In genomic region chr2:93032049-93032448, GRCm38 (mm10) we compare ENCODE assay signal across 10 mouse cellular contexts. TPM values are rescaled to one million over a fixed set of nuclear protein-coding genes. Genes with fewer than 3 reads are reported as not detected.
DNase-seq lines count a peak whose midpoint lies in the region; ATAC-seq and TF ChIP-seq lines count a peak whose summit lies in the region.
"Had no signal": no experiment of that assay in that cellular context is flagged by ENCODE, and none has a peak within 500 bp of the region (broad histone marks: within the 10 kb centered on the region; RNA-seq: fewer than 3 reads in every experiment).

No protein-coding gene starts in this region.

- H3K4me2 ChIP-seq in hindbrain, embryonic 16.5 days (ENCODE audit: low read length), result no peak overlapping the region

- no peak overlapping the region for H3K4me3 ChIP-seq in kidney, adult 2 months (ENCODE audit: insufficient read depth, low read depth, low read length)
- H3K4me3 ChIP-seq in hindbrain, embryonic 16.5 days (ENCODE audit: low read length), result no peak overlapping the region

- H3K36me3 ChIP-seq in kidney, adult 2 months (ENCODE audit: control insufficient read depth, insufficient read depth, low read length), result no peaks in the 10 kb centered on the region
- H3K36me3 ChIP-seq in hindbrain, embryonic 16.5 days (ENCODE audit: control insufficient read depth, insufficient read depth, low read length), result no peaks in the 10 kb centered on the region

- H3K9ac ChIP-seq in hindbrain, embryonic 16.5 days (ENCODE audit: low read depth, low read length), result no peak overlapping the region

- H3K9me3 ChIP-seq in hindbrain, embryonic 16.5 days (ENCODE audit: control insufficient read depth, low read length), result no peaks in the 10 kb centered on the region
- H3K9me3 ChIP-seq: megakaryocyte, embryonic 14.5 days had no signal

- no peak for TF ChIP-seq CTCF in kidney, adult 2 months (conservative IDR thresholded peaks at IDR 0.05; ENCODE audit: insufficient read depth, insufficient read length, low read depth, low read length)

- 60% methylated on average over 8 of the region's 8 CpGs for WGBS in kidney, adult 2 months
- 44% methylated on average over 8 of the region's 8 CpGs for WGBS in hindbrain, embryonic 16.5 days

- H3K27ac ChIP-seq in kidney, adult 2 months (ENCODE audit: insufficient read depth, low read depth, low read length), result peak overlapping the region; percentile 43
- no peak overlapping the region; the same call in 1 of the 2 replicates for H3K27ac ChIP-seq in hindbrain, embryonic 16.5 days (ENCODE audit: low read depth, low read length)

- ATAC-seq in hindbrain, embryonic 16.5 days, result peak; percentile 63
- ATAC-seq in megakaryocyte progenitor cell, adult 5-6 weeks (replicated peaks; ENCODE audit: poor library complexity), result no peak

- H3K4me1 ChIP-seq in kidney, adult 2 months (ENCODE audit: control insufficient read depth, insufficient read depth, low read length), result 0 out of 2 replicates have a peak, but pooled peaks cover 5% of the 10 kb centered on the region
- H3K4me1 ChIP-seq in hindbrain, embryonic 16.5 days (ENCODE audit: control insufficient read depth, insufficient read depth, low read depth, low read length), result peaks cover 23% of the 10 kb centered on the region

- H3K27me3 ChIP-seq in kidney, adult 2 months (replicated peaks; ENCODE audit: control insufficient read depth, insufficient read depth, low read length), result no peaks in the 10 kb centered on the region
- H3K27me3 ChIP-seq in hindbrain, embryonic 16.5 days (replicated peaks; ENCODE audit: control insufficient read depth, insufficient read depth, low read length), result no peaks in the 10 kb centered on the region
- H3K27me3 ChIP-seq: megakaryocyte, embryonic 14.5 days had no signal

- no peak for TF ChIP-seq POLR2A in kidney, adult 2 months (IDR thresholded peaks at IDR 0.05; ENCODE audit: low read depth, low read length)

- peak; percentile 65 for DNase-seq in kidney, adult 2 months
- DNase-seq in kidney, postnatal 14 days, result no peak
- peak; percentile 75 for DNase-seq in adrenal gland, postnatal 10 days
- peak; percentile 64 to 74 for DNase-seq in cerebellum, postnatal 14 days
- no peak for DNase-seq in urinary bladder, postnatal 10 days (ENCODE audit: low spot score)
- no peak for DNase-seq in layer of hippocampus, adult 18-20 months (ENCODE audit: low spot score in 2 of 2)
- DNase-seq: spleen, adult 18-20 months had no signal

RNA-seq across cellular contexts. Expression of gene Prdm11, which starts 13.9 kb away (rescaled TPM):
- 3.6 and 4.4 TPM in 2 replicates for polyA plus RNA-seq in kidney, adult 2 months (2012; rRNA removed)
- 10 to 100 TPM; 35.7 to 37.1 TPM for total RNA-seq in adrenal gland, postnatal 10 days (2021)
- 1.9 and 2.3 TPM in 2 replicates for polyA plus RNA-seq in hindbrain, embryonic 16.5 days (2015; fragmentation: Nextera tagmentation; extraction: Ambion mirVana)
- 3.5 and 5.1 TPM in 2 replicates for total RNA-seq in megakaryocyte progenitor cell, adult 5-6 weeks (2015)
- total RNA-seq in megakaryocyte progenitor cell, adult 5-6 weeks (2017), result 4.6 and 5.6 TPM in 2 replicates
- total RNA-seq in layer of hippocampus, adult 18-20 months (2021), result 10 to 100 TPM; 22.2 to 26.0 TPM

Comparison
In these comparisons a context has a peak if more than half of its experiments do, and no peak if none do; other contexts are left out.
1. DNase-seq: peak in kidney, adult 2 months (single experiment), adrenal gland, postnatal 10 days (single experiment) and cerebellum, postnatal 14 days (2 of 2); none in kidney, postnatal 14 days (single experiment), urinary bladder, postnatal 10 days (single experiment) and layer of hippocampus, adult 18-20 months (0 of 2).